Mouse (Mus musculus): Measurements from ENCODE around the gene Mtfr1l. TPM values are rescaled to one million over a fixed set of nuclear protein-coding genes. Genes with fewer than 3 reads are reported as not detected.

Mtfr1l gene
- polyA plus RNA-seq, 1 experiment from 2014 or later: 130 TPM

DNA sequence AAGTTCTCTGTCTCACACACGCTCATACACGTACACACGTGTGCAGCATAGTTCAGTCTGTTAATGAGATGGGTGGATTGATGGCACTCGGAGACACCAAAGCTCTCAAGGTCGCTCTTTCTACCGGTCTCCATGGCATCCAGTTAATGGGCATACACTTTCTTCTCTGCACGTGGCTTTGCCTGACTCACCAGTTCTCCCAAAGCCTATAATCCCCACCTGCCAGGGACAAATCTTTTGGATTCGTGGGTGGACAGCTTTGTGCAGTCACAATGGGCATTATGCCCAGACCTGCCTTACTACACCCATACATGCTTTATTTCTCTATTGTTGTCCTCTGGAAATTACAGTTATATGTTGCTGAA is 582 bp upstream of the Mtfr1l start:
- Histone ChIP-seq H3K9ac (peak overlapping the region; percentile 68), H3K27ac (peak overlapping the region; percentile 87), H3K36me3 (peaks cover 35% of the 10 kb centered on the region), H3K4me3 (peak overlapping the region; percentile 97), H3K4me1 (peaks cover 16% of the 10 kb centered on the region), H3K9me3 (no peaks in the 10 kb centered on the region), H3K4me2 (peak overlapping the region; percentile 77), H3K27me3 (no peaks in the 10 kb centered on the region)
- ATAC-seq (ENCODE audit: insufficient number of reproducible peaks, insufficient read depth, low FRiP score, low TSS enrichment, low read depth): no peak
- WGBS: 16% methylated on average over 8 of the region's 8 CpGs

- Histone ChIP-seq H3K9me3 (no peaks in the 10 kb centered on the region), H3K27me3 (no peaks in the 10 kb centered on the region), H3K27ac (peak overlapping the region; percentile 87), H3K9ac (peak overlapping the region; percentile 89), H3K36me3 (peaks cover 35% of the 10 kb centered on the region), H3K4me1 (peaks cover 16% of the 10 kb centered on the region), H3K4me2 (peak overlapping the region; percentile 77), H3K4me3 (peak overlapping the region; percentile 97)
- ATAC-seq (ENCODE audit: insufficient number of reproducible peaks, insufficient read depth, low FRiP score, low TSS enrichment, low read depth): no peak
- under 1% methylated on average over 57 of the region's 57 CpGs for WGBS
These were observed 882 bp downstream of the Mtfr1l start for GRCm38 (mm10) chr4:134534124-134534886.

GRCm38 (mm10) chr4:134533421-134533820 is 1.8 kb downstream of the Mtfr1l start:
- 79% methylated on average over 4 of the region's 4 CpGs for WGBS
- peak overlapping the region; percentile 77 for H3K4me2 ChIP-seq
- no peaks in the 10 kb centered on the region for H3K9me3 ChIP-seq
- ATAC-seq (ENCODE audit: insufficient number of reproducible peaks, insufficient read depth, low FRiP score, low TSS enrichment, low read depth): no peak
- peaks cover 35% of the 10 kb centered on the region for H3K36me3 ChIP-seq
- H3K27me3 ChIP-seq: no peaks in the 10 kb centered on the region
- H3K4me3 ChIP-seq: peak overlapping the region; percentile 97
- H3K4me1 ChIP-seq: peaks cover 16% of the 10 kb centered on the region
- no peak overlapping the region for H3K27ac ChIP-seq
- peak overlapping the region; percentile 89 for H3K9ac ChIP-seq

DNA sequence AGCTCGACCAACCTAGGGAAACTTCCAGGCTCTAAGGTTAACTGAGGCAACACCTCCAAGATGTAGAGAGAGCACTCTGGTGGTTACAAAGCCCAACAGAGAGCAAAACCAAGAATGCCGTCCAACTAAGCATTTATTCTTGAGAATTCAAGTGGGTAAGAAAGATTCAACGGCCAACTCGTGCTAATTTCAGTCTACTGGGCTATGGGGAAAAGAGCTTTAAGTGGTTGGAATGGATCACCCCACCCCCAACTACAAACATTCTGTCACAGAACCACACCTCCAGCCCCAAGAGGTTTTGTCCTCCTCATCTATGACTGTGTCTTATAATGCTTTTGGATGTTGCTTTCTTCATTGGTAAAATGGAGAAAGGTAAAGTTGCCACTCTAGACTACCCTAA is 2.3 kb downstream of the Mtfr1l start:
- Histone ChIP-seq H3K4me1 (peaks cover 16% of the 10 kb centered on the region), H3K27me3 (no peaks in the 10 kb centered on the region), H3K4me2 (no peak overlapping the region), H3K36me3 (peaks cover 37% of the 10 kb centered on the region), H3K4me3 (no peak overlapping the region), H3K9me3 (no peaks in the 10 kb centered on the region), H3K27ac (no peak overlapping the region), H3K9ac (0 out of 2 replicates have a peak overlapping the region, but pooled peaks have one; percentile 1)
- no peak for ATAC-seq (ENCODE audit: insufficient number of reproducible peaks, insufficient read depth, low FRiP score, low TSS enrichment, low read depth)
- WGBS: 83% methylated on average over 4 of the region's 4 CpGs

DNA sequence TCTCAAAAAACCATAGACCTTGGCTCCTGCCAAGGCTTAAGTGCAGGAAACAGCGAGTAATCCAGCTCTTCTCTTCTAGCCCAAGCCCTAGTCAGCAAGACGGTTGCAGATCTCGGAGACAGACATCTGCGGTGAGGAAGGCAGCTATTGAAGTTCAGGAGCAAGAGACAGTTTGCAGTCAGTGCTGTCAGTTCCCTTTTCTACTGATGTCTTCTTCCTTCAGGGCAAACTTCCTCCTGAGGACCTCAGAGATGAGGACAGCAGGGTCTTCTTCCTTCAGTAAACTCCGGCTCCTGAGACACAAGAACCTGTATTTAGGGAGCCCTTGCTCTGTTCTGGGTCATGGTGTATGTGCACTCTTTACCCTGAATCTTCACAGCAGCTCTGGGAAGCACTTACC is 9.0 kb downstream of the Mtfr1l start:
- 79% methylated on average over 5 of the region's 5 CpGs for WGBS
- no peak for ATAC-seq (ENCODE audit: insufficient number of reproducible peaks, insufficient read depth, low FRiP score, low TSS enrichment, low read depth)

DNA sequence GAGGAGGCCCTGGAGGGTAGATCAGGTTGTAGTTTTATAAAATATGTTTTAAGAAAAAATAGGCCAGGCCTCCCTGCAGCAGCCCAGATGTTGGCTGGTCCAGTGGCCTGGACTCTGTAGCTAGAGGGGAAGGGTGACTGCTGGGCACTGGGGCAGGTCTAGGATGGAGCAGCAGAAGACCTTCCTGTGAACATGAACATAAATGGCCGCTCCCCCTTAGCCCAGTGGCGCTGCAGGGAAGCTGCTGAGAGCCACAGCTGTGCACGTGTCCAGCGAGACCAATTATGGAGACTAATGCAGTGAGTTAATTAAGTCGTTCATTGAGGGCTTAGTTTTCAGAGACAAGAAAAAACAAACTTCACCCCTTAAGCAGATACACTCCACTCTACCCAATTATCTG is 9.4 kb downstream of the Mtfr1l start:
- H3K4me2 ChIP-seq: no peak overlapping the region

More for the DNA sequence above, 9.0 kb downstream of the Mtfr1l start:
- H3K4me3 ChIP-seq: no peak overlapping the region
- no peaks in the 10 kb centered on the region for H3K9me3 ChIP-seq
- H3K27me3 ChIP-seq: no peaks in the 10 kb centered on the region
- H3K4me2 ChIP-seq: no peak overlapping the region
- peaks cover 90% of the 10 kb centered on the region for H3K36me3 ChIP-seq
- no peaks in the 10 kb centered on the region for H3K4me1 ChIP-seq
- H3K27ac ChIP-seq: no peak overlapping the region; the same call in 1 of the 2 replicates
- no peak overlapping the region for H3K9ac ChIP-seq

DNA sequence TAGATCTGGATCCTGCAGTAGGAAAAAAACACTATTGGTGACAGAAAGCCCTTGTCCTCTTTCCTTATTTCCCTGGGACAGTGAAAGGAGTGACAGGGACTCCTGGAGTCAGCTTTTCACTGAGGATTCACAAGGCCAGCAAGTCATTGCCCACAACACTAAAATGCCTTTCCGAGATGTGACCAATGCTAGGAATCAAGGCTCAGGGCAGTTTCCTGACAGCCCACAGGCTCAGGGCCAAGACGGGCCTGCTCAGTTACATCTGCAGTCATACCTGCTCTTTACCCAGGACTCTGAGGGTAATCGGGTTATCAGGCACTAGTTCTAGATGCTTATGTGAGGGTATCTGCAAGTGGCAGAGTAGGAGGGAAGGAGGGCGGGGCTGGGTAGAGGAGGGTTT is 11.7 kb downstream of the Mtfr1l start:
- no peak overlapping the region for H3K4me2 ChIP-seq
- no peak overlapping the region for H3K9ac ChIP-seq
- H3K27me3 ChIP-seq: no peaks in the 10 kb centered on the region
- no peak overlapping the region for H3K27ac ChIP-seq
- H3K4me3 ChIP-seq: no peak overlapping the region
- H3K36me3 ChIP-seq: peaks cover 62% of the 10 kb centered on the region
- no peaks in the 10 kb centered on the region for H3K4me1 ChIP-seq
- no peak for ATAC-seq (ENCODE audit: insufficient number of reproducible peaks, insufficient read depth, low FRiP score, low TSS enrichment, low read depth)
- WGBS: 87% methylated on average over 4 of the region's 4 CpGs
- no peaks in the 10 kb centered on the region for H3K9me3 ChIP-seq

More for the DNA sequence above, 9.4 kb downstream of the Mtfr1l start:
- Histone ChIP-seq H3K4me1 (no peaks in the 10 kb centered on the region), H3K9ac (no peak overlapping the region), H3K36me3 (peaks cover 86% of the 10 kb centered on the region), H3K27me3 (no peaks in the 10 kb centered on the region), H3K4me3 (no peak overlapping the region), H3K9me3 (no peaks in the 10 kb centered on the region), H3K27ac (no peak overlapping the region)
- no peak for ATAC-seq (ENCODE audit: insufficient number of reproducible peaks, insufficient read depth, low FRiP score, low TSS enrichment, low read depth)
- 69% methylated on average over 5 of the region's 5 CpGs for WGBS

DNA sequence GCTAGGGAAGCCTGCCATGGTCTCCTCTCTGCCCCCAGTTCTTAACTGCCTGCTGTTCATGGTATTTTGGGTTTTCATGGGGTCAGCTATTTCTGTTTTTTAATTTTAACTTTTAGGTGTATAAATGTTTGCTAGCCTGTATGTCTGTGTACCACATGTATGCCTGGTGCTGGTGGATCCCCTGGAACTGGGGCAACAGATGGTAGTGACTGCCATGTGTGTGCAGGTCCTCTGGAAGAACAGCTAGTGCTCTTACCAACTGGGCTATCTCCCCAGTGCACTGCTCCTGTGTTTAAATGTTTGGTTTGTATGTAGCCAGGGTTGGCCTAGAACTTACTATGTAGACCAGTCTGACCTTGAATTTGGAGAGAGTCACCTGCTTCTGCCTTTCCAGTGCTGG is 15.9 kb downstream of the Mtfr1l start:
- no peaks in the 10 kb centered on the region; the same call in 1 of the 2 replicates for H3K4me1 ChIP-seq
- no peak overlapping the region for H3K4me3 ChIP-seq
- no peak for ATAC-seq (ENCODE audit: insufficient number of reproducible peaks, insufficient read depth, low FRiP score, low TSS enrichment, low read depth)
- H3K27me3 ChIP-seq: no peaks in the 10 kb centered on the region
- H3K9me3 ChIP-seq: no peaks in the 10 kb centered on the region
- H3K4me2 ChIP-seq: no peak overlapping the region
- H3K9ac ChIP-seq: no peak overlapping the region
- peaks cover 24% of the 10 kb centered on the region for H3K36me3 ChIP-seq
- H3K27ac ChIP-seq: no peak overlapping the region

- H3K27ac ChIP-seq: no peak overlapping the region
- no peaks in the 10 kb centered on the region; the same call in 1 of the 2 replicates for H3K4me1 ChIP-seq
- 91% methylated on average over 4 of the region's 4 CpGs for WGBS
- H3K9me3 ChIP-seq: no peaks in the 10 kb centered on the region
- H3K4me3 ChIP-seq: no peak overlapping the region
- no peak for ATAC-seq (ENCODE audit: insufficient number of reproducible peaks, insufficient read depth, low FRiP score, low TSS enrichment, low read depth)
- H3K9ac ChIP-seq: no peak overlapping the region
- no peak overlapping the region for H3K4me2 ChIP-seq
- H3K27me3 ChIP-seq: no peaks in the 10 kb centered on the region
- peaks cover 16% of the 10 kb centered on the region for H3K36me3 ChIP-seq
These were observed 16.6 kb downstream of the Mtfr1l start for GRCm38 (mm10) chr4:134518541-134518940.

- H3K4me3 ChIP-seq: no peak overlapping the region
- no peaks in the 10 kb centered on the region for H3K27me3 ChIP-seq
- ATAC-seq (ENCODE audit: insufficient number of reproducible peaks, insufficient read depth, low FRiP score, low TSS enrichment, low read depth): no peak
- no peak overlapping the region for H3K4me2 ChIP-seq
- H3K9ac ChIP-seq: no peak overlapping the region
- WGBS: 86% methylated on average over 10 of the region's 10 CpGs
- no peak overlapping the region for H3K27ac ChIP-seq
- peaks cover 5% of the 10 kb centered on the region for H3K4me1 ChIP-seq
- H3K36me3 ChIP-seq: peaks cover 8% of the 10 kb centered on the region
- no peaks in the 10 kb centered on the region for H3K9me3 ChIP-seq
These were observed 17.5 kb downstream of the Mtfr1l start for GRCm38 (mm10) chr4:134517719-134518118.

- peaks cover 8% of the 10 kb centered on the region for H3K4me1 ChIP-seq
- 0 out of 2 replicates have a peak overlapping the region, but pooled peaks have one; percentile 8 for H3K9ac ChIP-seq
- H3K4me2 ChIP-seq: no peak overlapping the region
- no peak overlapping the region for H3K4me3 ChIP-seq
- no peak for ATAC-seq (ENCODE audit: insufficient number of reproducible peaks, insufficient read depth, low FRiP score, low TSS enrichment, low read depth)
- no peak overlapping the region for H3K27ac ChIP-seq
- 79% methylated on average over 8 of the region's 8 CpGs for WGBS
- peaks cover 6% of the 10 kb centered on the region; the same call in 1 of the 2 replicates for H3K36me3 ChIP-seq
- no peaks in the 10 kb centered on the region for H3K27me3 ChIP-seq
- no peaks in the 10 kb centered on the region for H3K9me3 ChIP-seq
These were observed 18.2 kb downstream of the Mtfr1l start for GRCm38 (mm10) chr4:134516981-134517380.

- Histone ChIP-seq H3K4me3 (no peak overlapping the region), H3K27ac (no peak overlapping the region), H3K9me3 (no peaks in the 10 kb centered on the region), H3K4me1 (peaks cover 17% of the 10 kb centered on the region), H3K36me3 (no peaks in the 10 kb centered on the region), H3K4me2 (no peak overlapping the region), H3K27me3 (no peaks in the 10 kb centered on the region), H3K9ac (no peak overlapping the region)
- no peak for ATAC-seq (ENCODE audit: insufficient number of reproducible peaks, insufficient read depth, low FRiP score, low TSS enrichment, low read depth)
- WGBS: 67% methylated on average over 7 of the region's 7 CpGs
These were observed 19.6 kb downstream of the Mtfr1l start for GRCm38 (mm10) chr4:134515614-134516013.
